Mouse (Mus musculus): ENCODE measurements around the gene 4921530L21Rik. TPM values are rescaled to one million over a fixed set of nuclear protein-coding genes. Genes with fewer than 3 reads are reported as not detected.

Gene 4921530L21Rik
- polyA plus RNA-seq (2014; fragmentation: Nextera tagmentation; extraction: Ambion mirVana): not detected in 2 replicates

GRCm38 (mm10) chr14:95880954-95881353 is at the start of gene 4921530L21Rik:
Gene 4921530L21Rik (plus strand): TSS chr14:95881254.
- no peak within 1 kb of the TSS for H3K27ac ChIP-seq (ENCODE audit: low read depth, low read length)
- no peak within 1 kb of the TSS for H3K9ac ChIP-seq (ENCODE audit: low read length)
- H3K27me3 ChIP-seq (ENCODE audit: control insufficient read depth, insufficient read depth, low read length): no peaks in the 10 kb centered on the region
- no peaks in the 10 kb centered on the region for H3K36me3 ChIP-seq (ENCODE audit: control insufficient read depth, insufficient read depth, low read length)
- H3K9me3 ChIP-seq (ENCODE audit: control insufficient read depth, low read length): no peaks in the 10 kb centered on the region
- H3K4me1 ChIP-seq (ENCODE audit: control insufficient read depth, insufficient read depth, low read length): no peaks in the 10 kb centered on the region; the same call in 1 of the 2 replicates
- ATAC-seq (ENCODE audit: low FRiP score) (no peak), DNase-seq (ENCODE audit: low spot score, missing footprints) (no peak)
- H3K4me2 ChIP-seq: no peak within 1 kb of the TSS
- WGBS: 90% methylated on average over 1 of the region's 1 CpGs
- H3K4me3 ChIP-seq (ENCODE audit: low read depth, low read length): no peak within 1 kb of the TSS

GRCm38 (mm10) chr14:95833866-95834265 is 47.2 kb upstream of the 4921530L21Rik start:
- Histone ChIP-seq H3K4me1 (ENCODE audit: control insufficient read depth, insufficient read depth, low read length) (no peaks in the 10 kb centered on the region), H3K4me3 (ENCODE audit: low read depth, low read length) (no peak overlapping the region), H3K9ac (ENCODE audit: low read length) (no peak overlapping the region), H3K4me2 (no peak overlapping the region), H3K36me3 (ENCODE audit: control insufficient read depth, insufficient read depth, low read length) (no peaks in the 10 kb centered on the region), H3K27me3 (ENCODE audit: control insufficient read depth, insufficient read depth, low read length) (no peaks in the 10 kb centered on the region), H3K9me3 (ENCODE audit: control insufficient read depth, low read length) (no peaks in the 10 kb centered on the region), H3K27ac (ENCODE audit: low read depth, low read length) (no peak overlapping the region)
- 63% methylated on average over 3 of the region's 3 CpGs for WGBS
- DNase-seq (ENCODE audit: low spot score, missing footprints): no peak
- no peak for ATAC-seq (ENCODE audit: low FRiP score)

GRCm38 (mm10) chr14:95862981-95863380 is 18.1 kb upstream of the 4921530L21Rik start:
- no peak overlapping the region for H3K9ac ChIP-seq (ENCODE audit: low read length)
- H3K27me3 ChIP-seq (ENCODE audit: control insufficient read depth, insufficient read depth, low read length): no peaks in the 10 kb centered on the region
- WGBS: 84% methylated on average over 3 of the region's 3 CpGs
- no peak overlapping the region for H3K4me3 ChIP-seq (ENCODE audit: low read depth, low read length)
- DNase-seq (ENCODE audit: low spot score, missing footprints) (no peak), ATAC-seq (ENCODE audit: low FRiP score) (no peak)
- H3K36me3 ChIP-seq (ENCODE audit: control insufficient read depth, insufficient read depth, low read length): no peaks in the 10 kb centered on the region
- H3K27ac ChIP-seq (ENCODE audit: low read depth, low read length): no peak overlapping the region
- H3K9me3 ChIP-seq (ENCODE audit: control insufficient read depth, low read length): no peaks in the 10 kb centered on the region
- no peak overlapping the region for H3K4me2 ChIP-seq
- no peaks in the 10 kb centered on the region for H3K4me1 ChIP-seq (ENCODE audit: control insufficient read depth, insufficient read depth, low read length)

GRCm38 (mm10) chr14:95865676-95866416 is 15.2 kb upstream of the 4921530L21Rik start:
- DNase-seq (ENCODE audit: low spot score, missing footprints): no peak

GRCm38 (mm10) chr14:95872020-95872419 is 9.0 kb upstream of the 4921530L21Rik start:
- H3K36me3 ChIP-seq (ENCODE audit: control insufficient read depth, insufficient read depth, low read length): no peaks in the 10 kb centered on the region
- no peaks in the 10 kb centered on the region for H3K27me3 ChIP-seq (ENCODE audit: control insufficient read depth, insufficient read depth, low read length)
- H3K27ac ChIP-seq (ENCODE audit: low read depth, low read length): no peak overlapping the region
- no peak for DNase-seq (ENCODE audit: low spot score, missing footprints)
- H3K4me1 ChIP-seq (ENCODE audit: control insufficient read depth, insufficient read depth, low read length): no peaks in the 10 kb centered on the region; the same call in 1 of the 2 replicates
- no peaks in the 10 kb centered on the region for H3K9me3 ChIP-seq (ENCODE audit: control insufficient read depth, low read length)
- ATAC-seq (ENCODE audit: low FRiP score): no peak
- H3K4me2 ChIP-seq: no peak overlapping the region
- no peak overlapping the region for H3K4me3 ChIP-seq (ENCODE audit: low read depth, low read length)
- no peak overlapping the region for H3K9ac ChIP-seq (ENCODE audit: low read length)
- 83% methylated on average over 5 of the region's 5 CpGs for WGBS

More at GRCm38 (mm10) chr14:95865676-95866416, 15.2 kb upstream of the 4921530L21Rik start:
- Histone ChIP-seq H3K9me3 (ENCODE audit: control insufficient read depth, low read length) (no peaks in the 10 kb centered on the region), H3K9ac (ENCODE audit: low read length) (no peak overlapping the region), H3K27me3 (ENCODE audit: control insufficient read depth, insufficient read depth, low read length) (no peaks in the 10 kb centered on the region), H3K4me2 (no peak overlapping the region), H3K4me1 (ENCODE audit: control insufficient read depth, insufficient read depth, low read length) (no peaks in the 10 kb centered on the region), H3K27ac (ENCODE audit: low read depth, low read length) (no peak overlapping the region), H3K36me3 (ENCODE audit: control insufficient read depth, insufficient read depth, low read length) (no peaks in the 10 kb centered on the region), H3K4me3 (ENCODE audit: low read depth, low read length) (no peak overlapping the region)
- WGBS: 49% methylated on average over 7 of the region's 7 CpGs
- peak; percentile 54 for ATAC-seq (ENCODE audit: low FRiP score)

GRCm38 (mm10) chr14:95876785-95877510 is 4.1 kb upstream of the 4921530L21Rik start:
- no peaks in the 10 kb centered on the region for H3K27me3 ChIP-seq (ENCODE audit: control insufficient read depth, insufficient read depth, low read length)
- H3K9me3 ChIP-seq (ENCODE audit: control insufficient read depth, low read length): no peaks in the 10 kb centered on the region
- H3K4me3 ChIP-seq (ENCODE audit: low read depth, low read length): no peak overlapping the region
- DNase-seq (ENCODE audit: low spot score, missing footprints) (no peak), ATAC-seq (ENCODE audit: low FRiP score) (no peak)
- H3K4me1 ChIP-seq (ENCODE audit: control insufficient read depth, insufficient read depth, low read length): no peaks in the 10 kb centered on the region; the same call in 1 of the 2 replicates
- H3K27ac ChIP-seq (ENCODE audit: low read depth, low read length): no peak overlapping the region
- no peaks in the 10 kb centered on the region for H3K36me3 ChIP-seq (ENCODE audit: control insufficient read depth, insufficient read depth, low read length)
- H3K4me2 ChIP-seq: no peak overlapping the region
- H3K9ac ChIP-seq (ENCODE audit: low read length): no peak overlapping the region
- WGBS: 67% methylated on average over 3 of the region's 3 CpGs

- no peak overlapping the region for H3K4me3 ChIP-seq (ENCODE audit: low read depth, low read length)
- no peak for DNase-seq (ENCODE audit: low spot score, missing footprints)
- 84% methylated on average over 1 of the region's 1 CpGs for WGBS
- H3K27me3 ChIP-seq (ENCODE audit: control insufficient read depth, insufficient read depth, low read length): no peaks in the 10 kb centered on the region
- H3K27ac ChIP-seq (ENCODE audit: low read depth, low read length): no peak overlapping the region
- no peak overlapping the region for H3K4me2 ChIP-seq
- H3K36me3 ChIP-seq (ENCODE audit: control insufficient read depth, insufficient read depth, low read length): no peaks in the 10 kb centered on the region
- no peak for ATAC-seq (ENCODE audit: low FRiP score)
- no peaks in the 10 kb centered on the region; the same call in 1 of the 2 replicates for H3K4me1 ChIP-seq (ENCODE audit: control insufficient read depth, insufficient read depth, low read length)
- H3K9me3 ChIP-seq (ENCODE audit: control insufficient read depth, low read length): no peaks in the 10 kb centered on the region
- H3K9ac ChIP-seq (ENCODE audit: low read length): no peak overlapping the region
Measured at GRCm38 (mm10) chr14:95877548-95877947, 3.5 kb upstream of the 4921530L21Rik start.

GRCm38 (mm10) chr14:95899458-95899857 is 18.4 kb downstream of the 4921530L21Rik start:
- peak; percentile 81 for ATAC-seq (ENCODE audit: low FRiP score)
- Histone ChIP-seq H3K9ac (ENCODE audit: low read length) (no peak overlapping the region), H3K36me3 (ENCODE audit: control insufficient read depth, insufficient read depth, low read length) (no peaks in the 10 kb centered on the region), H3K9me3 (ENCODE audit: control insufficient read depth, low read length) (no peaks in the 10 kb centered on the region), H3K4me3 (ENCODE audit: low read depth, low read length) (no peak overlapping the region), H3K27me3 (ENCODE audit: control insufficient read depth, insufficient read depth, low read length) (no peaks in the 10 kb centered on the region), H3K4me1 (ENCODE audit: control insufficient read depth, insufficient read depth, low read length) (no peaks in the 10 kb centered on the region; the same call in 1 of the 2 replicates), H3K27ac (ENCODE audit: low read depth, low read length) (no peak overlapping the region), H3K4me2 (no peak overlapping the region)
- no peak for DNase-seq (ENCODE audit: low spot score, missing footprints)
- WGBS: 19% methylated on average over 6 of the region's 6 CpGs

- ATAC-seq (ENCODE audit: low FRiP score) (no peak), DNase-seq (ENCODE audit: low spot score, missing footprints) (no peak)
- Histone ChIP-seq H3K9ac (ENCODE audit: low read length) (no peak overlapping the region), H3K9me3 (ENCODE audit: control insufficient read depth, low read length) (no peaks in the 10 kb centered on the region), H3K4me3 (ENCODE audit: low read depth, low read length) (no peak overlapping the region), H3K4me1 (ENCODE audit: control insufficient read depth, insufficient read depth, low read length) (no peaks in the 10 kb centered on the region; the same call in 1 of the 2 replicates), H3K27ac (ENCODE audit: low read depth, low read length) (no peak overlapping the region), H3K27me3 (ENCODE audit: control insufficient read depth, insufficient read depth, low read length) (no peaks in the 10 kb centered on the region), H3K4me2 (no peak overlapping the region), H3K36me3 (ENCODE audit: control insufficient read depth, insufficient read depth, low read length) (no peaks in the 10 kb centered on the region)
- WGBS: 85% methylated on average over 1 of the region's 1 CpGs
Measured at GRCm38 (mm10) chr14:95904591-95905095, 23.6 kb downstream of the 4921530L21Rik start.
